Mouse (Mus musculus) heart, adult 8-10 months (tissue): ENCODE measurements around the gene Nfyb. TPM values are rescaled to one million over a fixed set of nuclear protein-coding genes. Genes with fewer than 3 reads are reported as not detected.

Experiments used
- DNase-seq: peaks from one replicate; pipeline ENCODE4 v3.0.0; 2022; ENCODE audit warnings: low spot score
- total RNA-seq, 4 experiments: library from RNA; stranded (reverse); gene quantifications; 2 replicates each; pipeline ENCODE4 v1.2.4; 2022

The Nfyb gene
- total RNA-seq, 4 experiments from 2014 or later = 13.0 to 16.0 (median 14.5) TPM

- DNase-seq = no peak
Observed at GRCm38 (mm10) chr10:82745301-82745700, 18.6 kb downstream of the Nfyb start.

GRCm38 (mm10) chr10:82744296-82744695 is 19.6 kb downstream of the Nfyb start:
- no peak for DNase-seq

- no peak for DNase-seq
Observed at GRCm38 (mm10) chr10:82742578-82742977, 21.4 kb downstream of the Nfyb start.

GRCm38 (mm10) chr10:82741876-82742275 is 22.1 kb downstream of the Nfyb start:
- no peak for DNase-seq

GRCm38 (mm10) chr10:82741354-82741753 is 22.6 kb downstream of the Nfyb start:
- no peak for DNase-seq

- no peak for DNase-seq
Observed at GRCm38 (mm10) chr10:82699296-82699941, 64.5 kb downstream of the Nfyb start.

GRCm38 (mm10) chr10:82698712-82699261 is 65.2 kb downstream of the Nfyb start:
- DNase-seq = peak; percentile 88

Other genes starting within 250 kb of the Nfyb start
- 10 to 100 TPM; 24.3 to 33.8 (median 28.9) TPM for gene 1190007I07Rik, start 140.9 kb downstream of the Nfyb start, total RNA-seq
- gene Tdg, start 134.3 kb downstream of the Nfyb start, total RNA-seq = 10 to 100 TPM in 1 of 4 experiments, 1 to 10 TPM in 3; 8.4 to 11.0 (median 9.4) TPM
- gene Glt8d2, start 73.5 kb downstream of the Nfyb start, total RNA-seq = 1 to 10 TPM; 1.9 to 3.9 (median 3.1) TPM
- 10 to 100 TPM; 26.1 to 34.0 (median 27.8) TPM for gene Hcfc2, start 68.0 kb downstream of the Nfyb start, total RNA-seq
- 10 to 100 TPM; 57.3 to 65.7 (median 59.4) TPM for gene Txnrd1, start 69.8 kb upstream of the Nfyb start, total RNA-seq
- gene Eid3, start 102.5 kb upstream of the Nfyb start, total RNA-seq = 1 to 10 TPM in 1 of 4 experiments, under 1 TPM in 3; 0.40 to 1.9 (median 0.58) TPM
- 1 to 10 TPM; 2.1 to 3.1 (median 2.7) TPM for gene Chst11, start 221.4 kb upstream of the Nfyb start, total RNA-seq